Mouse (Mus musculus): ENCODE data around the gene Srcap. TPM values are rescaled to one million over a fixed set of nuclear protein-coding genes. Genes with fewer than 3 reads are reported as not detected.
"Not testable (repeated sequence)": the region's sequence is repeated elsewhere in the genome, so short reads cannot be mapped to it uniquely, and the experiment has no call there.

Srcap gene
- polyA plus RNA-seq, 1 experiment from 2014 or later, result 24.1 TPM

- DNase-seq (ENCODE audit: low spot score) (no peak), ATAC-seq (replicated peaks; ENCODE audit: low FRiP score, low read depth) (no peak)
- peaks cover 2% of the 10 kb centered on the region; the same call in 1 of the 2 replicates for H3K4me1 ChIP-seq (replicated peaks; ENCODE audit: insufficient read depth, low read length)
- no peak overlapping the region for H3K4me3 ChIP-seq (replicated peaks; ENCODE audit: low read depth, low read length)
- no peak overlapping the region for H3K27ac ChIP-seq
- H3K4me2 ChIP-seq (ENCODE audit: low read length), result no peak overlapping the region
- H3K36me3 ChIP-seq (ENCODE audit: insufficient read depth, low read length), result peaks cover 53% of the 10 kb centered on the region
- 82% methylated on average over 5 of the region's 5 CpGs for WGBS
- no peaks in the 10 kb centered on the region for H3K9me3 ChIP-seq (replicated peaks; ENCODE audit: low read length)
- no peak for TF ChIP-seq CTCF (IDR thresholded peaks at IDR 0.05; ENCODE audit: low read depth)
- H3K27me3 ChIP-seq (ENCODE audit: insufficient read depth, low read length), result no peaks in the 10 kb centered on the region
- no peak overlapping the region for H3K9ac ChIP-seq (ENCODE audit: low read depth, low read length)
Measured at GRCm38 (mm10) chr7:127485416-127485815, 26.4 kb upstream of the Srcap start.

- not testable (repeated sequence) for H3K4me1 ChIP-seq (replicated peaks; ENCODE audit: insufficient read depth, low read length); ATAC-seq (replicated peaks; ENCODE audit: low FRiP score, low read depth); DNase-seq (ENCODE audit: low spot score)
Measured at GRCm38 (mm10) chr7:127488364-127488763, 23.4 kb upstream of the Srcap start.

GRCm38 (mm10) chr7:127489982-127490381, 21.8 kb upstream of the Srcap start:
- H3K36me3 ChIP-seq (ENCODE audit: insufficient read depth, low read length), result peaks cover 52% of the 10 kb centered on the region
- no peak for TF ChIP-seq CTCF (IDR thresholded peaks at IDR 0.05; ENCODE audit: low read depth)
- H3K4me1 ChIP-seq (replicated peaks; ENCODE audit: insufficient read depth, low read length), result no peaks in the 10 kb centered on the region
- H3K9me3 ChIP-seq (replicated peaks; ENCODE audit: low read length), result no peaks in the 10 kb centered on the region
- WGBS, result 91% methylated on average over 7 of the region's 7 CpGs
- H3K27me3 ChIP-seq (ENCODE audit: insufficient read depth, low read length), result no peaks in the 10 kb centered on the region
- peak; percentile 38; the same call in 1 of the 2 replicates for ATAC-seq (replicated peaks; ENCODE audit: low FRiP score, low read depth)
- H3K4me3 ChIP-seq (replicated peaks; ENCODE audit: low read depth, low read length), result no peak overlapping the region
- H3K9ac ChIP-seq (ENCODE audit: low read depth, low read length), result no peak overlapping the region
- H3K4me2 ChIP-seq (ENCODE audit: low read length), result no peak overlapping the region
- DNase-seq (ENCODE audit: low spot score), result no peak
- no peak overlapping the region for H3K27ac ChIP-seq

More at GRCm38 (mm10) chr7:127488364-127488763, 23.4 kb upstream of the Srcap start:
- H3K9ac ChIP-seq (ENCODE audit: low read depth, low read length); H3K27ac ChIP-seq; H3K9me3 ChIP-seq (replicated peaks; ENCODE audit: low read length); H3K4me3 ChIP-seq (replicated peaks; ENCODE audit: low read depth, low read length); H3K4me2 ChIP-seq (ENCODE audit: low read length); H3K27me3 ChIP-seq (ENCODE audit: insufficient read depth, low read length): not testable (repeated sequence)
- WGBS, result 88% methylated on average over 4 of the region's 5 CpGs
- H3K36me3 ChIP-seq (ENCODE audit: insufficient read depth, low read length), result peaks cover 57% of the 10 kb centered on the region

GRCm38 (mm10) chr7:127491846-127492245, 19.9 kb upstream of the Srcap start:
- DNase-seq (ENCODE audit: low spot score) (no peak), ATAC-seq (replicated peaks; ENCODE audit: low FRiP score, low read depth) (no peak)
- H3K4me2 ChIP-seq (ENCODE audit: low read length), result no peak overlapping the region
- 82% methylated on average over 3 of the region's 3 CpGs for WGBS
- no peak overlapping the region for H3K27ac ChIP-seq
- TF ChIP-seq CTCF (IDR thresholded peaks at IDR 0.05; ENCODE audit: low read depth), result no peak
- H3K27me3 ChIP-seq (ENCODE audit: insufficient read depth, low read length), result no peaks in the 10 kb centered on the region
- no peak overlapping the region for H3K9ac ChIP-seq (ENCODE audit: low read depth, low read length)
- no peak overlapping the region for H3K4me3 ChIP-seq (replicated peaks; ENCODE audit: low read depth, low read length)
- no peaks in the 10 kb centered on the region for H3K9me3 ChIP-seq (replicated peaks; ENCODE audit: low read length)
- peaks cover 37% of the 10 kb centered on the region for H3K36me3 ChIP-seq (ENCODE audit: insufficient read depth, low read length)
- H3K4me1 ChIP-seq (replicated peaks; ENCODE audit: insufficient read depth, low read length), result no peaks in the 10 kb centered on the region

GRCm38 (mm10) chr7:127494648-127495047, 17.1 kb upstream of the Srcap start:
- H3K27ac ChIP-seq, result no peak overlapping the region
- ATAC-seq (replicated peaks; ENCODE audit: low FRiP score, low read depth), result no peak
- H3K4me3 ChIP-seq (replicated peaks; ENCODE audit: low read depth, low read length), result no peak overlapping the region
- TF ChIP-seq CTCF (IDR thresholded peaks at IDR 0.05; ENCODE audit: low read depth), result no peak
- DNase-seq (ENCODE audit: low spot score), result no peak
- H3K4me1 ChIP-seq (replicated peaks; ENCODE audit: insufficient read depth, low read length), result no peaks in the 10 kb centered on the region
- H3K9me3 ChIP-seq (replicated peaks; ENCODE audit: low read length), result no peaks in the 10 kb centered on the region
- no peak overlapping the region for H3K9ac ChIP-seq (ENCODE audit: low read depth, low read length)
- no peaks in the 10 kb centered on the region for H3K27me3 ChIP-seq (ENCODE audit: insufficient read depth, low read length)
- H3K36me3 ChIP-seq (ENCODE audit: insufficient read depth, low read length), result peaks cover 18% of the 10 kb centered on the region
- H3K4me2 ChIP-seq (ENCODE audit: low read length), result no peak overlapping the region

- DNase-seq (ENCODE audit: low spot score) (no peak), ATAC-seq (replicated peaks; ENCODE audit: low FRiP score, low read depth) (no peak)
- Histone ChIP-seq H3K4me3 (replicated peaks; ENCODE audit: low read depth, low read length) (no peak overlapping the region), H3K9ac (ENCODE audit: low read depth, low read length) (no peak overlapping the region), H3K4me1 (replicated peaks; ENCODE audit: insufficient read depth, low read length) (no peaks in the 10 kb centered on the region), H3K27me3 (ENCODE audit: insufficient read depth, low read length) (no peaks in the 10 kb centered on the region), H3K4me2 (ENCODE audit: low read length) (no peak overlapping the region), H3K9me3 (replicated peaks; ENCODE audit: low read length) (no peaks in the 10 kb centered on the region), H3K27ac (no peak overlapping the region), H3K36me3 (ENCODE audit: insufficient read depth, low read length) (no peaks in the 10 kb centered on the region)
- 76% methylated on average over 2 of the region's 2 CpGs for WGBS
- TF ChIP-seq CTCF (IDR thresholded peaks at IDR 0.05; ENCODE audit: low read depth), result no peak
Measured at GRCm38 (mm10) chr7:127497382-127497781, 14.4 kb upstream of the Srcap start.

- Histone ChIP-seq H3K27ac (no peak overlapping the region), H3K36me3 (ENCODE audit: insufficient read depth, low read length) (no peaks in the 10 kb centered on the region), H3K4me2 (ENCODE audit: low read length) (no peak overlapping the region), H3K4me1 (replicated peaks; ENCODE audit: insufficient read depth, low read length) (no peaks in the 10 kb centered on the region), H3K4me3 (replicated peaks; ENCODE audit: low read depth, low read length) (no peak overlapping the region), H3K27me3 (ENCODE audit: insufficient read depth, low read length) (no peaks in the 10 kb centered on the region), H3K9ac (ENCODE audit: low read depth, low read length) (no peak overlapping the region), H3K9me3 (replicated peaks; ENCODE audit: low read length) (no peaks in the 10 kb centered on the region)
- no peak for ATAC-seq (replicated peaks; ENCODE audit: low FRiP score, low read depth)
- peak; percentile 78 for TF ChIP-seq CTCF (IDR thresholded peaks at IDR 0.05; ENCODE audit: low read depth)
- DNase-seq (ENCODE audit: low spot score), result peak; percentile 59
- 41% methylated on average over 3 of the region's 3 CpGs for WGBS
Measured at GRCm38 (mm10) chr7:127498407-127498806, 13.4 kb upstream of the Srcap start.

Measured in kidney, postnatal 0 days (tissue).